Comparison of ENCODE assay signal across 9 mouse cellular contexts in the genomic region with DNA sequence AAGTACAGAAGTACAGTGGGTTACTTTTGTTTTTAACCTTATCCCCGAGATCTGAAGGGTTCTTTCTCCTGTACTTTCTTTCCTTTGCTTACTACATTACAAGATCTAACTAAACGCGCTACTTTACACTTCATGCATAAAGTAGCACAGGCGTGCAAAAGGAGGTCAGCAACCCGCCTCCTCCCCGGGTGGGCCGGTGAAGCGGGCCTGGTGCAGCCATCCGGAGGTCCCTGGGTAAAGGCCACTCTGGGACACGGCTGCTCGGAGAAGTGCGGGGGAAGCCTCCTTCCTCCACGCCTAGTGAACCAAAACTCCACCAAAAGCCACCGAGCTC. TPM values are rescaled to one million over a fixed set of nuclear protein-coding genes. Genes with fewer than 3 reads are reported as not detected.
DNase-seq lines count a peak whose midpoint lies in the region; ATAC-seq and TF ChIP-seq lines count a peak whose summit lies in the region.
"Had no signal": no experiment of that assay in that cellular context is flagged by ENCODE, and none has a peak within 500 bp of the region (broad histone marks: within the 10 kb centered on the region; RNA-seq: fewer than 3 reads in every experiment).

No protein-coding gene starts in this region.

- no peaks in the 10 kb centered on the region for H3K9me3 ChIP-seq in embryonic facial prominence, embryonic 13.5 days
- H3K9me3 ChIP-seq in intestine, postnatal 0 days (ENCODE audit: control insufficient read depth): no peaks in the 10 kb centered on the region
- no peaks in the 10 kb centered on the region for H3K9me3 ChIP-seq in neural tube, embryonic 14.5 days (ENCODE audit: control insufficient read depth, low read length)

- H3K27me3 ChIP-seq in embryonic facial prominence, embryonic 13.5 days: no peaks in the 10 kb centered on the region
- no peaks in the 10 kb centered on the region for H3K27me3 ChIP-seq in intestine, postnatal 0 days (replicated peaks; ENCODE audit: control insufficient read depth, insufficient read depth, low read length)
- H3K27me3 ChIP-seq in neural tube, embryonic 14.5 days (ENCODE audit: control insufficient read depth, insufficient read depth, low read length): no peaks in the 10 kb centered on the region

- no peak; the same call in 1 of the 2 replicates for ATAC-seq in embryonic facial prominence, embryonic 13.5 days (ENCODE audit: insufficient number of reproducible peaks, insufficient read depth, low FRiP score, low TSS enrichment, low read depth)
- ATAC-seq in intestine, postnatal 0 days: no peak; the same call in 1 of the 2 replicates
- ATAC-seq in neural tube, embryonic 14.5 days (ENCODE audit: low read depth): no peak; the same call in 1 of the 2 replicates

- under 1% methylated on average over 14 of the region's 14 CpGs for WGBS in lung, adult 2 months
- WGBS in embryonic facial prominence, embryonic 13.5 days: under 1% methylated on average over 14 of the region's 14 CpGs
- under 1% methylated on average over 14 of the region's 14 CpGs for WGBS in intestine, postnatal 0 days
- WGBS in neural tube, embryonic 14.5 days: 0% methylated on average over 14 of the region's 14 CpGs

- H3K4me2 ChIP-seq in embryonic facial prominence, embryonic 13.5 days: peak overlapping the region; percentile 65
- peak overlapping the region; percentile 88 for H3K4me2 ChIP-seq in intestine, postnatal 0 days (replicated peaks; ENCODE audit: low read depth)
- peak overlapping the region; percentile 51 for H3K4me2 ChIP-seq in neural tube, embryonic 14.5 days (ENCODE audit: low read depth, low read length)

- TF ChIP-seq CTCF in lung, adult 2 months (IDR thresholded peaks at IDR 0.05; ENCODE audit: insufficient read depth, low read length): no peak
- no peak for TF ChIP-seq CTCF in intestine, postnatal 0 days (IDR thresholded peaks at IDR 0.05; ENCODE audit: low read depth)

- peak overlapping the region; percentile 67 for H3K4me3 ChIP-seq in lung, adult 2 months (replicated peaks; ENCODE audit: extremely low read depth, low read depth, low read length)
- peak overlapping the region; percentile 80 for H3K4me3 ChIP-seq in embryonic facial prominence, embryonic 13.5 days
- H3K4me3 ChIP-seq in intestine, postnatal 0 days (ENCODE audit: low read depth, low read length): peak overlapping the region; percentile 79
- peak overlapping the region; percentile 83 for H3K4me3 ChIP-seq in neural tube, embryonic 14.5 days (ENCODE audit: low read depth, low read length)

- H3K9ac ChIP-seq in embryonic facial prominence, embryonic 13.5 days: peak overlapping the region; percentile 95
- peak overlapping the region; percentile 80 for H3K9ac ChIP-seq in intestine, postnatal 0 days (ENCODE audit: low read depth, low read length)
- H3K9ac ChIP-seq in neural tube, embryonic 14.5 days (replicated peaks; ENCODE audit: low read depth, low read length): peak overlapping the region; percentile 87

- no peak for DNase-seq in lung, adult 2 months
- no peak for DNase-seq in lung, postnatal 10 days
- no peak for DNase-seq in gastrocnemius, postnatal 36 days
- DNase-seq in layer of hippocampus, adult 9-11 months: no peak
- no peak for DNase-seq in gastrocnemius, postnatal 25 days

- no peak for TF ChIP-seq POLR2A in lung, adult 2 months (IDR thresholded peaks at IDR 0.05; ENCODE audit: borderline replicate concordance, extremely low read depth, low read depth, low read length)

- no peaks in the 10 kb centered on the region for H3K36me3 ChIP-seq in embryonic facial prominence, embryonic 13.5 days
- H3K36me3 ChIP-seq in intestine, postnatal 0 days (ENCODE audit: control insufficient read depth, insufficient read depth): no peaks in the 10 kb centered on the region
- H3K36me3 ChIP-seq in neural tube, embryonic 14.5 days (ENCODE audit: control insufficient read depth, insufficient read depth, low read length): no peaks in the 10 kb centered on the region

- H3K4me1 ChIP-seq in lung, adult 2 months (ENCODE audit: control insufficient read depth, insufficient read depth, low read length): no peaks in the 10 kb centered on the region
- H3K4me1 ChIP-seq in embryonic facial prominence, embryonic 13.5 days: peaks cover 14% of the 10 kb centered on the region
- 0 out of 2 replicates have a peak, but pooled peaks cover 4% of the 10 kb centered on the region for H3K4me1 ChIP-seq in intestine, postnatal 0 days (replicated peaks; ENCODE audit: control insufficient read depth, insufficient read depth, low read length)
- peaks cover 8% of the 10 kb centered on the region for H3K4me1 ChIP-seq in neural tube, embryonic 14.5 days (ENCODE audit: control insufficient read depth, insufficient read depth, low read length)

- peak overlapping the region; percentile 94 for H3K27ac ChIP-seq in embryonic facial prominence, embryonic 13.5 days
- peak overlapping the region; percentile 76 for H3K27ac ChIP-seq in intestine, postnatal 0 days (ENCODE audit: low read depth, low read length)
- H3K27ac ChIP-seq in neural tube, embryonic 14.5 days (ENCODE audit: low read depth, low read length): peak overlapping the region; percentile 95

- intact Hi-C loops in gastrocnemius, postnatal 36 days (cut with DNase I): loop anchor here (2.0 kb wide), 1 partner anchor 72 kb away; a partner anchor contains a TSS

RNA-seq across cellular contexts. Expression of a gene that starts 0.3 kb away (rescaled TPM):
- 2.9 and 6.7 TPM in 2 replicates for polyA plus RNA-seq in lung, adult 2 months (2012; rRNA removed)
- 5.3 and 5.5 TPM in 2 replicates for polyA plus RNA-seq in embryonic facial prominence, embryonic 13.5 days (2015; fragmentation: Nextera tagmentation; extraction: Ambion mirVana)
- polyA plus RNA-seq in intestine, postnatal 0 days (2015; fragmentation: Nextera tagmentation; extraction: Ambion mirVana): 2.8 and 3.6 TPM in 2 replicates
- 7.5 and 12.6 TPM in 2 replicates for polyA plus RNA-seq in neural tube, embryonic 14.5 days (2014; fragmentation: Nextera tagmentation; extraction: Ambion mirVana)
- total RNA-seq in gastrocnemius, postnatal 36 days (2021): 10 to 100 TPM; 13.6 to 16.0 TPM
- 10 to 100 TPM; 17.3 to 18.1 TPM for total RNA-seq in gastrocnemius, postnatal 25 days (2021)

RNA-seq across cellular contexts. Expression of a gene that starts 34.3 kb away (rescaled TPM):
- 1.1 and 2.1 TPM in 2 replicates for polyA plus RNA-seq in lung, adult 2 months (2012; rRNA removed)
- polyA plus RNA-seq in embryonic facial prominence, embryonic 13.5 days (2015; fragmentation: Nextera tagmentation; extraction: Ambion mirVana): not detected in 2 replicates
- 0.66 and 0.88 TPM in 2 replicates for polyA plus RNA-seq in intestine, postnatal 0 days (2015; fragmentation: Nextera tagmentation; extraction: Ambion mirVana)
- 0.32 and 1.6 TPM in 2 replicates for polyA plus RNA-seq in neural tube, embryonic 14.5 days (2014; fragmentation: Nextera tagmentation; extraction: Ambion mirVana)
- total RNA-seq in gastrocnemius, postnatal 36 days (2021): not detected
- not detected for total RNA-seq in gastrocnemius, postnatal 25 days (2021)
- total RNA-seq: adrenal gland, adult 2 months had no signal
- polyA plus RNA-seq: adrenal gland, adult 2 months had no signal
